Mouse (Mus musculus): Measurements from ENCODE around the gene Hist1h2bg. TPM values are rescaled to one million over a fixed set of nuclear protein-coding genes. Genes with fewer than 3 reads are reported as not detected.
"Not testable (repeated sequence)": the region's sequence is repeated elsewhere in the genome, so short reads cannot be mapped to it uniquely, and the experiment has no call there.

Gene Hist1h2bg
- total RNA-seq, 2 experiments from 2014 or later: 2.9 to 7.6 TPM

DNA sequence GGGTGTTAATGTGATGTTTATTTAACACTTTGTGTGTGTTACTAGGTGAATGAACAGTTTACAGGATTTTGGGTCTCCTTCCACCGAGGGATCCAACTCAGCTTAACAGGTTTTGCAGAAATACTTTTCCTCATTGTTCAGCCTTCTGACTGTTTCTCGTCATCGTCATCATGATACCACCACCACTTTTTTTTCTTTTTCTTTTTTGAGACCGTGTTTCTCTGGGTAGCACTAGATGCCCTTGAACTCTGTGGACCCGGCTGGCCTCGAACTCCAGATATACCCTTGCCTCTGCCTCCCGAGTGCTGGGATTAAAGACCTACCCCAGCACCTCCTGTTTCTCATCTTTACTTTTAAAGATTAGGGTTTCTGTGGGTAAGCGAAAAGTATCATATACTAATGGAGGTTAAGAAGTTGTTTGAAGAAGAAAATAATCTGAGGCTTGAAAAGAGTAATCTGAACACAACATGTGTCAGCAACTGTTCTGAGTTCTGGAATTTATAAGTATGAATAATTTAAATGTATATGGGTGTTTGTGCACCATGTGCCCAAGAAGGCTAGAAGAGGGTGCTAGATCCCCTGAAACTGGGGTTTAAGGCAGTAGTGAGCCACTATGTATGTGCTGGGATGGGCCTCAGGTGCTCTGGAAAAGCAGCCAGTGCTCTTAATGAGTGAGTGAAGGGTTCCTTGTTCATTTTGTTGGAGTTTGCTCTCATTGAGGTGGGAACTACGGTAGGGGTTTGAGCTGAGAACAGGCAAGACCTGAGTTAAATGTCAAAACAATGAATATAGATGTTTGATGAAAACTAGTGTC is 38.7 kb upstream of the Hist1h2bg start:
- peak overlapping the region; percentile 91 for H3K4me3 ChIP-seq
- intact Hi-C loops (cut with DNase I): loop anchor here (5.0 kb wide), 2 partner anchors 50 to 1820 kb away; partner anchors contain the start of gene Hist1h4d
- TF ChIP-seq CTCF (IDR thresholded peaks at IDR 0.05): no peak
- no peak for DNase-seq
- H3K27ac ChIP-seq: peak overlapping the region; percentile 95; the same call in 1 of the 2 replicates

DNA sequence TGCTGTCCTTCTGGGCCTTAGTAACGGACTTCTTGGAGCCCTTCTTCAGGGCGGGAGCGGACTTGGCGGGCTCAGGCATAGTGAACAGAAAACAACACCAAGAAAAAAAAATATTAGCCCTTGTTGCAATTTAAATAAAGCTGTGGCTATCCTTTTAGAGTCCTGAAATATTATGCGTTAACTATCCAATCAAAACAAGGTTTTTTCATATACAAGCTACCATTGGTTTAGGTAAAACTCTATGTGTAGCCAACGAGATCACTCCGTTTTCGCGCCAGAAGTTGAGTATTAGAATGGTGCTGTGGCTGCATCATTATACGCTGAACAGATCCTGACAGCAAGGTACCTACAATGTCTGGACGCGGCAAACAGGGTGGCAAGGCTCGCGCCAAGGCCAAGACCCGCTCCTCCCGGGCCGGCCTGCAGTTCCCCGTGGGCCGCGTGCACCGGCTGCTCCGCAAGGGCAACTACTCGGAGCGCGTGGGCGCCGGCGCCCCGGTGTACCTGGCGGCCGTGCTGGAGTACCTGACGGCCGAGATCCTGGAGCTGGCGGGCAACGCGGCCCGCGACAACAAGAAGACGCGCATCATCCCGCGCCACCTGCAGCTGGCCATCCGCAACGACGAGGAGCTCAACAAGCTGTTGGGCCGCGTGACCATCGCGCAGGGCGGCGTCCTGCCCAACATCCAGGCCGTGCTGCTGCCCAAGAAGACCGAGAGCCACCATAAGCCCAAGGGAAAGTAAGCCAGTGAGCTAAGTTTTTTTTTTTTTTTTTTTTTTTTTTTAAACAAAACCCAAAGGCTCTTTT is 37.4 kb upstream of the Hist1h2bg start, which contains the start of gene Hist1h2af:
TSS of gene Hist1h2af (plus strand) at position 347 of the 808 bp plus-strand sequence.
- DNase-seq: peak; percentile 61
- intact Hi-C loops (cut with DNase I): loop anchor here (5.0 kb wide), 2 partner anchors 49 to 1821 kb away; partner anchors contain the start of gene Hist1h4d
- TF ChIP-seq CTCF (IDR thresholded peaks at IDR 0.05): 0 out of 2 replicates have a peak, but pooled peaks have one; percentile 6
- H3K27ac ChIP-seq: peak within 1 kb of the TSS; percentile 28; the same call in 1 of the 2 replicates
- peak within 1 kb of the TSS; percentile 91 for H3K4me3 ChIP-seq

DNA sequence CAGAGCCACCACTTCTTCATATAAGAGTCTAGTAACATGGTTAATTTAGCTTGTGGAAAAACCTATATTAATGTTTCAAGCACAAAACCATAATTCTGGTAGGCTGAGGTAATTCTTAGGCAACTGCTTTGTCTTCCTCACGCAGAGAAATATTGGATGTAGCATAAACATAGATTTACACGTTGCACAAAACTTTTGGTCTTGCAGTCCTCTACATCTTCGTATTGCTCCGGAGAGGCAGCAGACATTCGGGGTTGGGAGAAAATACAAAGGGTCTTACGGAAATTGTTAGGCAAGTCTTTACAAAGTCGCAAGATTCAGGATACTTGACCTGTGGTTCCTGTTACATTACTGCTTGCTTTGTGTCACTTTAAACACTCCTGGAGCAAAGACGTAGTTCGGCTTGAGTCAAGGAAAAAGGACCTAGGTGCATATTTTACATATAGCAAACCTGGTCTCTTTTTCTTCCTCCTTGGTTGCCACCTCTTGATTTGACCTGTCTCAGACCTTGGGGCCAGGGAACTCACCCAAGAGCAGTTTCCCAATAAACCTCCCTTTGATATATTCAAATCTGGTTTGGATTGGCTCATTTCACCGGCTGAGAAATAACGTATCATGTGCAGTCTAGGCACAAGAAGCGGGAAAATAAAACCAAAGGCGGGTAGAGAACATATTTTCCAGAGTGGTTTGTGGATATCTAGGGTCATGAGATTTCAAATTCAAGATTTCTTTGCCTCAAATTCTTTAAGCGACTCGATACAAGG is 36.6 kb upstream of the Hist1h2bg start:
- Histone ChIP-seq H3K27ac (peak overlapping the region; percentile 28), H3K4me3 (peak overlapping the region; percentile 70)
- intact Hi-C loops (cut with DNase I): loop anchor here (5.0 kb wide), 2 partner anchors 48 to 1822 kb away; partner anchors contain the start of gene Hist1h4d
- no peak for DNase-seq
- no peak for TF ChIP-seq CTCF (IDR thresholded peaks at IDR 0.05)

DNA sequence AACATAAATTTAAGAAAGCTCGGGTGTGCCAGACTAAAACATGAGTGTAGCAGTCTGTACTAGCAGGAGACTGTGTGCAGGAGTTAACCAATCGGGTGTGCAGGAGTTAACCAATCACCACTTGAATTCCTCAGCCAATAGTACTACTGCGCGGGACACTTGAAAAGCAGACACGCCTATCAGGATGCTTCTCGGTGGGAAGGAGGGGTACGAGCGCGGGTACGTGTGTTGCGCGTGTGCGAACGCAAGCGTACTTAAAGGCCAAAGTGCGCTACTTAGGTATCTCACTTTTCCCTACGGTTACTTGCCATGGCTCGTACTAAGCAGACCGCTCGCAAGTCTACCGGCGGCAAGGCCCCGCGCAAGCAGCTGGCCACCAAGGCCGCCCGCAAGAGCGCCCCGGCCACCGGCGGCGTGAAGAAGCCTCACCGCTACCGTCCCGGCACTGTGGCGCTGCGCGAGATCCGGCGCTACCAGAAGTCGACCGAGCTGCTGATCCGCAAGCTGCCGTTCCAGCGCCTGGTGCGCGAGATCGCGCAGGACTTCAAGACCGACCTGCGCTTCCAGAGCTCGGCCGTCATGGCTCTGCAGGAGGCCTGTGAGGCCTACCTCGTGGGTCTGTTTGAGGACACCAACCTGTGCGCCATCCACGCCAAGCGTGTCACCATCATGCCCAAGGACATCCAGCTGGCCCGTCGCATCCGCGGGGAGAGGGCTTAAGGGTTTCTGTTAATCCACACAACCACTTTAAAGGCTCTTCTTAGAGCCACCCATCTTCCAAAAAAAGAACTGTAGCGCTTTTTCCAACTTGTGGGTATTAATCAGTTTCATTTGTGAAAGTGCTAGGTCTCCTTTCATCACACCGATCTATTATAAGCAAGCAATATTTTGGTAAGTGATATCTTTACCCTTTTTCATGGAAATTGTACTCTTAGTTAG is 35.8 kb upstream of the Hist1h2bg start, which contains the start of gene Hist1h3g:
TSS of gene Hist1h3g (plus strand) at position 286 of the 939 bp plus-strand sequence.
- Histone ChIP-seq H3K4me3 (peak within 1 kb of the TSS; percentile 70), H3K27ac (peak within 1 kb of the TSS; percentile 28)
- intact Hi-C loops (cut with DNase I): not testable (repeated sequence)
- peak; percentile 83 for DNase-seq

DNA sequence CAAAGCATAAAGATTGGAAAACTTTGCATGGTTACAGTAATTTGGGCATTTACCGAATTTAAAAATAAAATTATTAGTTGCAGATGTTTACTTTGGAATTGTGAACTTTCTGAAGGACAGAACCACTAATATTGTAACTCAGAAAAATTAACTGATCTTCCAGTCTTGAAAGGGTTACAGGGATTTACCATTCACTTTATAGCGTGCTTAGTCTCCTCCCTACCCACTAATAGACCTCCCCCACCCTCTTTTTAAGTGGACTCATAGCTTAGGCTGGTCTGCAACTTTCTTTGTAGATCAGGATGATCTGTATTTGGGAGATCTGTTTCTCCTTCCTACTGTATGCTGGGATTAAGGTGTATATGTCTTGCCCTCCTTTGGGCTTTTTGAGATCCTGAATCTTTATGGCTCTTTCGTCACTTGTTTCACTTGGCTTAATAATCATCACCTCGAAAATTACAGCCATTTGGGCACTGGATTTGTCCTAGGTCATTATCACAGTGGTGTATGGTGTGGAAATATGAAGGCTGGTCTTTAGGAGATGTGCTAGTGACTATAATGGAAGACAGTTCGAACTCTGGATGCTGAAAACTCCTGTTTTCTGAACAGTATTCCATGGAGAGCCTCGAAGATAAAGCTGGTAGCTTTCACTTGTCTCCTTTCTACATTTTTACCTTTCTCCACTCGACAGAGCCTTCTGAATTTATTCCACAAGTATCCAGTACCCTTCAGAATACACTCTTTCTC is 34.9 kb upstream of the Hist1h2bg start:
- no peak for TF ChIP-seq CTCF (IDR thresholded peaks at IDR 0.05)
- H3K27ac ChIP-seq: no peak overlapping the region
- DNase-seq: no peak
- H3K4me3 ChIP-seq: no peak overlapping the region
- intact Hi-C loops (cut with DNase I): no loop called here

DNA sequence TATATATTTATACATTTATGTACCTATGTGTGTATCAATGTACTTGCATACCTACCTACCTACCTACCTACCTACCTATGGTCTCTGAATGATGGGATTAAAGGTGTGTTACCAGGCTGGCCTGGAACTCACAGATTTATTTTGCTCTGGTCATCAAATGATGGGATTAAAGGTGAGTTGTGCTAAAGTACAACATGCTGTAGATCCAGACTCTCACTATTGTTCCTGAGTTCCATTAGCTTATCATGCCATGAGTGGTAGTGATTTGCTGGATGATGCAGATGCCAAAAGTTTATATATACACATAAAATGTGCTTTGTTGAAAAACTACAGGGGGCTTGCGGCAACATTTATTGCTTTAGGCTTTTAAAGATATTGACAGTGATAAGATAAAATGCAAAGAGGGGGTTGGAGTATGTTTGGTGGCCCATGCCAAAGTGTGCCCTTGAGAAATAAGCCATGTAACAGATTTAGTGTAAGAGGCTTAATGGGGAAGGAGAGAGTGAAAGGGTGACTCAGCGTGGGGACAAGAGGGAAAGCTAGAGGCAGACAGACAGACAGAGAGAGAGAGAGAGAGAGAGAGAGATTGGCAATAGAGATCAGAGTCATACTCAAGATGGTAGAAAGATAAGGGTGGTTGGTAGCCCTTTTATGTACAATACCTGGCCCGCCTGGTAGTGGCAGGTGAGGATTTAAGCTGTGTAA is 34.0 kb upstream of the Hist1h2bg start:
- intact Hi-C loops (cut with DNase I): no loop called here
- no peak for DNase-seq
- H3K4me3 ChIP-seq: no peak overlapping the region
- no peak overlapping the region for H3K27ac ChIP-seq
- TF ChIP-seq CTCF (IDR thresholded peaks at IDR 0.05): no peak

DNA sequence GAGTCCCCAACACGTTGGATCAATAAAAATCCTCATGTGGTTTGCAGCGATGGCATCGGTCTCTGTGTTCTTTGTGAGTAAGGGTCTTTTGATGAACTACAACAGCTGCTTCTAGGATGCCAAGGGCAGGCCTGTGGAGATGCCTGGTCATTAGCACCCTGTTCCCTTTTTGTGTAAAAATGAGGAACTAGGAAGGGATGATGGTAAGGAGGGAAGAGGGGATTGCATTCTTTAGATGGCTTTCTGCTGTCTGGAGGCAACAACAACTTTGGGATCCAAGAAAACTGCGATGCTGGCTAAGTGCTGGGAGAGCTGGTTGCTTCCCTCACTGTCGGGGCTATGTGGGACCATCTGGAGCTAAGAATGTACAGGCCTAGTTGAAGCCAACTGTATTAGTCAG is 32.9 kb upstream of the Hist1h2bg start:
- intact Hi-C loops (cut with DNase I): no loop called here
- no peak overlapping the region for H3K4me3 ChIP-seq
- no peak for DNase-seq
- H3K27ac ChIP-seq: no peak overlapping the region
- no peak for TF ChIP-seq CTCF (IDR thresholded peaks at IDR 0.05)

DNA sequence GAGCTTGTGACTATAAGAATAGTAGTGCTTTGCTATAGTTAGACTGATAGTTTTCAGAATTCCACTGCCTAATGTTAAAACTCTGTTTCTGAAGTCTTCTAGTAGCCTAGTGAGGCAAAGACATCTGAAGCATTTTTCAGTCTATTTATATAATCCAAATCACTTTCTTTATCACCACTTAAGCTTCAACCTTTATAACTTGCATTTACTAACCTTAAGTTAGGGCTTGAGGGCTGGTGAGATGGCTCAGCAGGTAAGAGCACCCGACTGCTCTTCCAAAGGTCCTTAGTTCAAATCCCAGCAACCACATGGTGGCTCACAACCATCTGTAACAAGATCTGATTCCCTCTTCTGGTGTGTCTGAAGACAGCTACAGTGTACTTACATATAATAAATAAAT is 31.4 kb upstream of the Hist1h2bg start:
- H3K27ac ChIP-seq; intact Hi-C loops (cut with DNase I); H3K4me3 ChIP-seq; DNase-seq: not testable (repeated sequence)

DNA sequence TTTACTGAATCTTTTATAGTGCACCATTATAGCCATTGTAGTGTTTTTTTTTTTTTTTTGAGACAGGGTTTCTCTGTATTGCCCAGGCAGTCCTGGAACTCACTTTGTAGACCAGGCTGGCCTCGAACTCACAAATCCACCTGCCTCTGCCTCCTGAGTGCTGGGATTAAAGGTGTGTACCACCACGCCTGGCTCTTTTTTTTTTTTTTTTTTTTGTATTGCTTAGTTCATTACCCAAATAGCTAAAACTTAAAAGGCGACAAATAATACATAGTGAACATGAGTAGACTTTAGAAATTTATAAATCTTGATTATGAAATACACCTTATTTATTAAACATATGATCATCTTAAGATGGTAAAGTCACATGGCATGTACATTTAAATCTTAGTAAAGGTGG is 29.7 kb upstream of the Hist1h2bg start:
- no peak for DNase-seq
- no peak overlapping the region for H3K4me3 ChIP-seq
- no peak for TF ChIP-seq CTCF (IDR thresholded peaks at IDR 0.05)
- no peak overlapping the region for H3K27ac ChIP-seq
- intact Hi-C loops (cut with DNase I): no loop called here

DNA sequence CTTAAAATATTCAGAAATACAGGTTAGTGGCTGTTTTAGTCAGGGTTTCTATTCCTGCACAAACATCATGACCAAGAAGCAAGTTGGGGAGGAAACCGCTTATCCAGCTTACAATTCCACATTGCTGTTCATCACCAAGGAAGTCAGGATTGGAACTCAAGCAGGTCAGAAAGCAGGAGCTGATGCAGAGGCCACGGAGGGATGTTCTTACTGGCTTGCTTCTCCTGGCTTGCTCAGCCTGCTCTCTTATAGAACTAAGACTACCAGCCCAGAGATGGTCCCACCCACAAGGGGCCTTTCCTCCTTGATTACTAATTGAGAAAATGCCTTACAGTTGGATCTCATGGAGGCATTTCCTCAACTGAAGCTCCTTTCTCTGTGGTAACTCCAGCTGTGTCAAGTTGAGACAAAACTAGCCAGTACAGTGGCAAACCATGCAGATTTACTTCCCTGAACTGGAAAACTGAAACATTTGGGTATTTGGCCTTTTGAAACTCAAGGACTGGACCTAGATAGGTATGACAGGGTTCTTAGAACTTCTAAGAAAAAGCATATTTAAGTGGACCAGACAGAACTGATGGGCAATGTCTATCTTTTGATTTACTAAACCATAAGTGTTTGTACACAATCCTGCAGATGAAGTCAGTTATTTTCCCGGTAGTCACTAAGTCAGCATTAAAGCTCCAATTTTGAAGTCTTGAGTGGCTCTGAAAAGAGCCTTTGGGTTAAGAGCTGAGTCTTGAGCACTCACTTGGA is 28.8 kb upstream of the Hist1h2bg start:
- intact Hi-C loops (cut with DNase I); DNase-seq: not testable (repeated sequence)
- Histone ChIP-seq H3K27ac (peak overlapping the region; percentile 96), H3K4me3 (peak overlapping the region; percentile 74)

DNA sequence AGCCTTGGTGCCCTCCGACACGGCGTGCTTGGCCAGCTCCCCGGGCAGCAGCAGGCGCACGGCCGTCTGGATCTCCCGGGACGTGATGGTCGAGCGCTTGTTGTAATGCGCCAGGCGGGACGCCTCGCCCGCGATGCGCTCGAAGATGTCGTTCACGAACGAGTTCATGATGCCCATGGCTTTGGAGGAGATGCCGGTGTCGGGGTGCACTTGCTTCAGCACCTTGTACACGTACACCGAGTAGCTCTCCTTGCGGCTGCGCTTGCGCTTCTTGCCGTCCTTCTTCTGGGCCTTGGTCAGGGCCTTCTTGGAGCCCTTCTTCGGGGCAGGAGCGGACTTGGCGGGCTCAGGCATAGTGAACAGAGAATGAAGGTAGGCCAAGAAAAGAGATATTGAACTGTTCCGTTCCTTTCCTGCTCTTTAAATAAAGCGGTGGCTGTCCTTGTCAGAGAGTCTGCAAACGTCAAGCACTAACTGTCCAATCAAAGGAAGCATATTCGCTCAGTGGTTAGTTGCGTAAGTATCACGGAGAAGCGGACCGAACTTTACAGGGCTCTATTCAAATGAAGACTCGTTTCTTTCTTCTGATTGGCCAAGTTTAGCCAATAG is 28.1 kb upstream of the Hist1h2bg start, which contains the start of gene Hist1h2bh:
TSS of gene Hist1h2bh (minus strand) at position 394 of the 609 bp plus-strand sequence.
- DNase-seq: peak; percentile 48
- peak within 1 kb of the TSS; percentile 96 for H3K27ac ChIP-seq
- intact Hi-C loops (cut with DNase I): not testable (repeated sequence)
- peak within 1 kb of the TSS; percentile 74 for H3K4me3 ChIP-seq
